Mouse (Mus musculus) telencephalon, adult 2 months (tissue): ENCODE results near the gene Dock10.
"Not testable (repeated sequence)": the region's sequence is repeated elsewhere in the genome, so short reads cannot be mapped to it uniquely, and the experiment has no call there.

Experiments
- DNase-seq: peaks from one replicate; pipeline ENCODE4 v3.0.0-alpha.2; 2011; ENCODE audit warnings: low read depth, low spot score

Dock10 gene

DNA sequence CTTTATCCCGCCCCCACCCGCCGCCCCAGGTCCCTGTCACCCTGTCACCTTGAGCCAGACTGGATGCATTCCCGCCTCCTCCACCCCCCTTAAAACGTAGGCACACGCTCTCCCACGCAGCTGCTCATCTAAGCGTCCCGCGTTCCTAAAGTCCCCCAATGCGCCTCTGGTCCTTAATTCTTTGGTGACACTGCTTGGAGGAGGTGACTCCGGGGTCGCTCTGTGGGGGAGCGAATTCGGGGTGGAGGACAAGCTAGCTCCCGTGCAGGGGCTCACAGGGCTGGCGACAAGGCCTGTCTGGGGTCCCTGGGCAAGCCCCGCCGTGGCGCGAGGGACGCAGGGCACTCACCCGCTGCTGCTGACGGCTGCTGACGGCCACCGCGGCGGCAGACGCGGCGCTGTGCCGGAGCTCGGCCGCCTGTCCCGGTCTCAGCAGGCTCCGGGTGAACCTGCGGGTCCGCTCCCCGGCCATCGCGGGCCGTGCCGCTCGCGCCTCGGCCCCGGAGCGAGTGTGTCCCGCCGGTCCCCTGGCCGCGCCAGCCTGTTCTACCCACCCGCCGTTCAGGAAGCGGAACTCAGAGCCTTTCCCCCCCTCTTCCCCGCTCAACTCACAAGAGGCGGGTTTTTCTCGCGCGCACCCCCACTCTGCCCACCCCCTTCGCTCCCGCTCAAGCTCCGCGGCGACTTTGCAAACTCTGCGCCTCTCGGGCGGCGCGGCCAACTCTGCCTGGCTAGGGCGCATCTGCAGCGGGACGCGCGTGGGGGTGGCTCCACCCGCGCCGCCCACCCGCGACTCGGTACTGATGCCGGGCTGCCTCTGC, at the start of gene Dock10:
Gene Dock10 (minus strand): TSS at position 551 of the 821 bp plus-strand sequence.
- no peak for DNase-seq

DNA sequence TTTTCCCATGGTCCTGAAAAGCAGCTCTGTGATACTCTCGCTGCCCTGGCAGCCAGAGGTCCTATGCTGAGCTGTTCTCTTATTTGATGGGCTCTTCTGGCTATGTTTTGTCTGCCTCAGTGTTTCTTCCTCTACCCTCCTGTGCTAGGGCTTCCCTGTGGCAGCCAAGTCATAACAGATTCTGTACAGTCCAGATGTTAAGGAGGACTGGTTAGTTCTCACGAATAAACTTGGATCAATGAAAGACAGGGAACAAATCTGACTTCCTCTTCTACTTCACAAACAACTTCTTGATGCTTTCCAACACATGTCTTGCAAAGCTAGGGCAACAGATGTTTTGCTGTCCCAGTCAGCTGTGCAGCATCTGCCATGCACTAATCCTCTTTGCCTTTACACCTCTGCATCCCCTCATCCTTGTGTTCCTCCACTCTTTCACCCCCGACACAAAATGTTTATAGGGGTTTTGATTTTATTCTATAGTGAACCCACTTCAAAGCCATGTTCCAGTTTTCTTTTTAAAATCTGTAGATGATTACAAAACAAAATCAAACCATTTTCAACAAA, 48.6 kb upstream of the Dock10 start:
- no peak for DNase-seq

DNA sequence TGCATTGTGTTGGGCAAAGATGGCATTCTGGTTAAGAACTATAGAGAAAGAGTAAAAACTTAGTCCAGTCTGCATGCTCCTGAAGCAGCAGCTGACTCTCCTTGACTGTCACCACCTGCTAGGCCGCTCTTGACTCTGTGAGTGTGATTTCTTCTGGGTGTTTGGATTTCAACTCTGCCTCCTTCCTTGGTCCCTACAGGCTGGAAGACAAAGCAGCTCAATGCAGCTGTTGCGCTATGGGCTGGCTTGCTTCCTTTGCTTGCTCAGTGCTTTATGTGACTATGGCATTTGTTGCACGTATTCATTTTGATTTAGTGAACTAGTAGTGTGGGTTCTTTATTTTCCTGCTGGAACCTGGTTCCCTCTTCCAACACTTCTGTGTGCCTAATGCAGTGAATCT, 43.7 kb upstream of the Dock10 start:
- DNase-seq: no peak

DNA sequence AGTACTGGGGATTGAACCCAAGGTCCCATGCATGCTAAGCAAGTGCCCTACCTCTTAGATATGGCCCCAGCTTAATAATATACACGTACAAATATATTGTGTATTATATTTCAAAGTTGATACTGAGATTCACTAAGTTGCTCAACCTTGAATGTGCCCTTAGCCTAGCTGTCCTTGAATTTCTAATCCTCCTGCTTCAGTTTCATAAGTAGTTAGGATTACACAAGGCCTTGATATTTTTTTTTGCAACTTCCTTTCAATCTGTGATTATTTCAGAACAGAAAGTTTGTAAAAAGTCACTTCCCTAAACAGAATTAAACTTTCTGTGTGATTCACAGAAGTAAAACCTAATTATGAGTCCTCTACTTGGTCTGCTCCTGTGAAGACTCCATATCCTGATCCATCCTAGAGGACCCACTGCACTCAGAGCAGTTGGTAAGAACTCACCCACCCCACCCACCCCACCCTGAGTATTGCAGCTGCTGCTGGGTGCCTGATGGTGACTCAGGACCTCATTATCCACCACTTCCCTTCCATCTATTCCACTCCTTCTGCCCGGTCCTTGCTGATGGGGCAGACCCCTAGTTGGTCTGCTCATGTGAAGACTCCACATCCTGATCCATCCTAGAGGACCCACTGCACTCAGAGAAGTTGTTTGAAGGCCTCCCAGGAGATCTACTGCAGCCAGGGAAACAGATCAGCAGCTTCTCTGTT, 26.9 kb upstream of the Dock10 start:
- no peak for DNase-seq

DNA sequence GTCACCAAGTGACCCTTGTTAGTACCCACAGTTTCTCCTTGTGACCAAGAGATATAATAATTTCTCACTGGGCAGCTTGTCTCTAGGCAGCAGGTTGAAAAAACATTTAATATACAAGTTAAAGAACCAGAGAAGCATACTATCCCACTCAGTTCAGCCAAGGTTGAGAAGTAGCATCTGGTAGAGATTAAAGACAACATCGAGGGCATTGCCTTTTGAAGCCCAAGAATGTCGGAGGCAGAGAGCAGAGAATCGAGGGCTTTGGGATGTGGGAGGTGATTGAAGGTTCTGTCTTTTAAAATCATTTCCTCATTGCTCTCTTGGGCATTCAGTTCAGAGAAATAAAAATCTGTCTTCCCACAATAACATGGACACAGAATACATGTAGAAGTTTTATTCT, 25.8 kb upstream of the Dock10 start:
- no peak for DNase-seq

DNA sequence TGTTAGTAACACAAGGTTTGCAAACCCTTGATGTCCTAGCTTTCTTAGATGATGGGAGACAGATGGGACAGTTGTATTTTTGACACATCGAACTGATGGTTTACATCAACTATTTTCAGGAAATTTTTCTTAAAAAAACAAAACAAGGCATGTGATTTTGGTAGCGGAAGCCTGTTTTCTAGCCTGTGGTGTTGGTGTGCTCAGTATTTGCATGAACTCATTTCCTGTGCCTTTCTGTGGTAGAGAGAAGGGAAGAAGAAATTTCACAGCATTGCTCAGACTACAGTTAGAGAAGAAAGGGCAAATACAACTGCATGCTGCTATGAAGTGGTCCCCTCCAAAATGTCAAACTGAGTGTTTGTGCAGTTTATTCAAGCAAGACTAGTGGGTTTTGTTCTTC, 7.2 kb upstream of the Dock10 start:
- DNase-seq: no peak

DNA sequence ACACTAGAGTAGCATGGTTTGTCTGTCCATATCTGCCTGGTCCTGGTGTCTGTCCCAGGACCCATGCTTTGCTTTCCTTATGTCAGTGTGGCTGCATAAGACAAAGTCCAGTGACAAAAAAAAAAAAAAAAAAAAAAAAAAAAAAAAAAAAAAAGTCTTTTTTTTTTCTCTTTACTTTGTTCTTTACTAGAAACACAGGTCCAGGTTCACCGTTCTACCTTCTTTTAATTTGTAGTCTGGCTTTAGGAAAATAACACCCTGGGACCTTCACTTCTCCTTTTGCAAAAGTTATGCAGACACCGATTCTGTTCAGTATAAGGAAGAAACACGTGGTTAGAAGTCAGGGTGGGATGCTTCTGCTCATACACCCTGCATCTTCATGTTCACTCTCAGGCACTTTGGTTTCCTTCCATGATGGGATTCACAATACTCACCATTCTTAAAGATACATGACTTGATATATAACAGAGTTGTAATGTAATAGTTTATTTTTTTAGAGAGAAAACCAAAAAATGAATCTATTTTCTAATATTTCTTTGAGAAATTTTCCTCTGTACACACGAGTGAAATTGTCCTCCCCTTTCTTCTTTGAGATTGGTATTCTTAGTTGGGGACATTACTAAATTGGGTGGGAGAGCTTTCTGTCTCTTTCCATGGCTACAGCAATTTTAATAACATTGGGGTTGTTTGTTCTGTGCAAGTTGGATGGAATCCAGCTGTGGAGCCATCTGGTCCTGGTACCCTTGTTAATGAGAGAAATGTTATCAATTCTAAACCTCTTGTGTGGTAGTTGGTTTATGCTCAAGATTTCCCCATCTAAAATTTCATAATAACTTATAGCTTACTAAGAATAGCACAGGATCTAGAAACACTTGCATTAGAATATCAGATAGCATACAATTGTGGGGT, 5.0 kb upstream of the Dock10 start:
- DNase-seq: no peak

DNA sequence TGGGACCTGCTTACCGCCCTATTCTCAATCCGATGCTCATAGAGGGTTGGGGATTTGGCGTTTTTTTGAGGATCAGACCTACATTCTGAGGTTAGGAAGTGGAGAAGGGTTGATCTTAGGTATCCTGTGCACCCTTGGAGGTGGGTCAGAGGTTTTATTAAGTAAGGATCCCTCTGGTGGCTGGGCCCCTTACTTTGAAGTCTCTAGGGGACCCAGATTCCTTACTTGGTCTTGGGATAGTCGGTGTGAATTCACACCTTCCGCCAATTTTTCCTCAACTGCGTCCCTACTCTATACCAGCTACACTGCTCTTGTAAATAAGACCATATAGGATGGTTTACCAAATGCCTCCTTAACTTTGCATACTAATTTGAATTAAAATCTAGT, 464 bp upstream of the Dock10 start:
- DNase-seq: no peak

DNA sequence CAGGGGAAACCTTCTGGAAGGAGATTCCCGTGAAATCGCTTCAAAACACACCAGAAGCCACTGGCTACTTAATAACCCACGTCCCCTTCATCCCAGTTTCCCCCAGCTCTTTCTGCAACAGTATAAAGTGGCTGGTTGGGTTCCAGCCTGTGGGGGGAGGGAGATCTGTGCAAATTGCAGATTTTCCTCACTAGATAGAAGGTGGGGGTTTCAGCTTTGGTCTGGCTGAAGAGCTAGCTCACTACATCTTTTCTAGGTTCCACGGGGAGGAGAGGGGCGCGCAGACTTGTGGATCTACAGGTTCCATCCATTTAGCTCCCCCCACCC, 714 bp downstream of the Dock10 start:
- no peak for DNase-seq

DNA sequence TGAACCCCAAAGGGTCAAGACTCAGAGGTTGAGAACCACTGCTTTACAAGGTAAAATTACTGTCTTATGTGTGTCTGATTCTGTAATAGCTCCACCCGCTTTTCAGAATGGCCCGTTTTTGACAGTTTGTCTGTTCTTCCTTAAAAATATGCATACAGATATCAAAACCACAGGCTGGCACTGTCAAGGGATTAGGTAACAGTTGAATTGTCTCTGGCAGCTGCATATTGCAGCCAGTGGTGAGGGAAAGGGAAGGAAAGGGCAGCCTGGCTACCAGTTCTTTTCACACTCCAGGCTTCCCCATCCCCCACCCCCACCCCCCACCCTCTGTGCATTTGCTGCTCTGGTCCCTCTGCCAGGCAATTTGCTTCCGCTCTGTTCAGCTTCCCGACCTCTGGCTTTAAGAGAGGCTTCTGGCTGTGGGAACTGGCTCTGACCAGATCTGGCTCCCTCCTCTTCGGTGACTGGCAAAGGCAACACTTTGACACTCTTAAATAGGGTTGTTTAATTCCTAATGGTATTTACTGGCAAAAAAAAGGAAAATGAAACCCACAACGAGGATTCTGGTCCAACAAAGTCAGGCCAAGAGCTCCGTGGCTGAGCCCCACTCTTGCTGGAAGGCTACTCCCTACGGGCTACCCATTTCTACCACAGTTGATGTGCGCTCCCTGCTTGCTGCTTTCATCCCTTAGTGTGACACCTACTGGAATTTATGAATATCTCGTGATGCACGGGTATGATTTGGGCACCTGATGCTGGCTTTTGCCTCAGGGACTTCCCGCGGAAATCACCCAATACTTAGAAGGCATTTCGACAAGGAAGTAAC, 1.3 kb downstream of the Dock10 start:
- no peak for DNase-seq

DNA sequence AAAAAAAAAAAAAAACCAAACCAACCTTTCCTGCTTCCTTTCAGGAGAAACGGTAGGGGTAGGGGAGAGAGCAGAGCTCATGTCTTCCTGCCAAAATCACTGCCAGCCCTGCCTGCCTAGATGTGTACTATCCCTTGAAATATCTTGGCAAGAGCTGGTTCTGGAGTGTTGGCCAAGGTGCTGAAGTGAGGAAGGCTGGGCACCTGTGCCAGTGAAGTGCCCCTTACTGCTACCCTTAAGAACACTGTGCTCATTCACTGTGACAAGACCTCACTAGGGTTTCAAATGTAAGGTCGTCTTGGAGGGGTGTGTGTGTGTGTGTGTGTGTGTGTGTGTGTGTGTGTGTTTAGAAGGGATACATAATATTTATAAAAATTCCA, 2.3 kb downstream of the Dock10 start:
- DNase-seq: no peak

DNA sequence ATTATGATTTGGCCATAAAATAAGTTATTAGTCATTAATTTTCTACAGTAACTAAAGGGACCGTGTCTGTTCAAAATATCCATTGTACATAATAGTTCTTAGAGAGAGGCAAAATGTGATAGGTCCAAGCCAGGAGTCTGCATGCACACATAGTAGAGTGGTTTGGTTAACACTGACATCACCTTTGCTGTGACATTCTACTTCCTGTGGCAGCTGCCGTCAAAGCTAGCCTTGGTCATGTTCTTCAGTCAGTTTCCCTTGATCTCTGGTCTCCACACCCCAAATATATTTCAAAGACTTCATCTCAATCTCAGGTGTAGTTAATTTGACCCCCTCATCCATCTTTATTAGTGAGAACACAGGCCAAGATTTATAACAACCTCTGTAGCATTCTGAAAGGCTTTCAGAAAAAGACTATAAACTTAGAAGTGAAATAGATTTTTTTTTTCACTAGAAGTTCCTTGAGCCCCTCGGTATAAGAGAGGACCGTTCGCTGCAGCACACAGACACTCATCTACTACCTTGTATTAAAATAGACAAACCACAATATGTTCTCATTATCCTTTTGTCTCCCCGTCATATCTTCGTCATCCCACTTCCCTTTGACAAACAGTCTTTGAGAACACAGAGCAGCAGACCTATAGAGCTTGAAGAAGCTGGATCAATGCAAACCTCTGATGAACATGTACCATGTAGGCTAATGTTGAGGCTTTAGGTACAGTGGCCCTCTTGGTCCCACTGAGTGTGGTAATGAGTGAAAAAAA, 2.8 kb downstream of the Dock10 start:
- DNase-seq: no peak

DNA sequence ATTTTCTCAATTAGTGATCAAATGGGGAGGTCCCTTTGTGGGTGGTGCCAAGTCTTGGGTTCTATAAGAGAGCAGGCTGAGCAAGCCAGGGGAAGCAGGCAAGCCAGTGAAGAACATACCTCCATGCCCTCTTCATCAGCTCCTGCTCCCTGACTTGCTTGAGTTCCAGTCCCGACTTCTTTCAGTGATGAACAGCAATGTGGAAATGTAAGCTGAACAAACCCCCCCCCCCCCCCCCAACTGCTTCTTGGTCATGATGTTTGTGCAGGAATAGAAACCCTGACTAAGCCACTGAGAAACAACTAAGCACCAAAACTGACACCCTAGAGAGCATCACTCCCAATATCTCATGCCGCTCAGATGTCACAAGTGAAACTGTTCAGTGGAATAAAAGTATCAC, 9.2 kb downstream of the Dock10 start:
- DNase-seq: not testable (repeated sequence)

DNA sequence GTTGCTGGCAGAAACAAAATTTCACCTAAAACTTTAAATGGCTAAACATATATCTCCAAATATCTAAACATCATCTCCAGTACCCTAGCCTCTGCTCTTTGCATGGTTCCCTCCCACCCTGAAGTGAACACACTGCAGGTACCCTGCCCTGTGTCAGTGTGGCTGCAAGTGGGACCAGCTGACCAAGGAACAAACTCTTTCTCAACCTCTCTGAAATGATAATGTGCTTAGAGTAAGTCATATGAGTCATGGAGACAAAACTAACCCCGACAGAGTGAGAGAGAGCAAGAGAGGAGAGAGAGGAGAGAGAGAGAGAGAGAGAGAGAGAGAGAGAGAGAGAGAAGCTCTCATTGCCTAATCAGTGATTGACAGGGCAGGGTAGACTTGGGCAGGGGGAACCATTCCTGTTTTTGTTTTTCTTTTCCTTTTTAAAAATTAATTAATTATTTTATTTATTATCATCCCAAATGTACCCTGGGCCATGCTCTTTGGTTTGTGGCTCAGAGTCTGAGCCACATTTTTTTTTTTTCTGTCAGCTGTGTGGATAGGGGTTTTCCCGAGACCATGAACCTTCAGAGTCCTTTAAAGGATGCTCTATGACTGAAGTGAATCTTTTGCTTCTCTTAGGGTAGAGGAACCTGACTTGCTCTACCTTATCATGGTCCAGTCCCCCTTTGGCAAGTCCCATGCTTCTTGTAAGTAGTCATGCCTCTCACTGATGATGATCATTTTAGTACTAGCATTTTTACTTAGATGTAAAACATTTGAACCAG, 11.4 kb downstream of the Dock10 start:
- DNase-seq: no peak

DNA sequence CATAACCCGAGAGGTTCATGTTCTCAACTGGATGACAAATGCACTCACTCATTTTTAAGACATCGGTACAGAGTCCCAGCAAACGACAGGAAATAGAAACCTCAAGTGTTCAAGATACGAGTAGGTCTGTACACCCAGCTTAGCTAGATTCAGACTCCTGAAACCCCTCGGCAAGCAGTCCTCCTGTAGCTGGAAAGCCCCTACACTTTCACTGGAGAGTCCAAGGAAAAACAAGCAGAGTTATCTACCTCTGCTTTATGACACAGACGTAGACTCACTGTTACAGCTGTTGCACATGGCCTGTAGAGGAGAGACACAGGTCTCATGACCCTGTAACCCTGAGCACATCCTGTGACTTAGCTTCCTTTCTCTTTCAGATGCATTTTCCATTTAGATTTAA, 12.1 kb downstream of the Dock10 start:
- no peak for DNase-seq

DNA sequence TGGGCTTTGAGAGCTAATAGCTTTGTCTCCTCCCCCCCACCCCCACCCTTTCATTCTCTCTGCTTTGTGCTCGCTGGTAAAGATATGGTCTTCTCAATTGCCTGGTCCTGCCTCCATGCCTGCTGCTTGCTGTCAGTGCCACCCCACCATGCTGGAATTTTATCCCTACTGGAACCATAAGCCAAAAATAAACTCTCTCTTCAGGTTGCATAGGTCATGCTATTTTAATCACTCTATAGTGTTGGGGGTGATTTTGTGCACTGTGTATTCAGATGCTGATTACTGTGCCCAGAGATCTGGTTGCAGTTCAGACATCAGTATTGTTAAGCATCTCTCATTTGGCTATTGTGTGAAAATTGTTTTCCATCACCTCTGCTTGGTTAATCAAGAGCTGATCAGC, 18.9 kb downstream of the Dock10 start:
- no peak for DNase-seq

DNA sequence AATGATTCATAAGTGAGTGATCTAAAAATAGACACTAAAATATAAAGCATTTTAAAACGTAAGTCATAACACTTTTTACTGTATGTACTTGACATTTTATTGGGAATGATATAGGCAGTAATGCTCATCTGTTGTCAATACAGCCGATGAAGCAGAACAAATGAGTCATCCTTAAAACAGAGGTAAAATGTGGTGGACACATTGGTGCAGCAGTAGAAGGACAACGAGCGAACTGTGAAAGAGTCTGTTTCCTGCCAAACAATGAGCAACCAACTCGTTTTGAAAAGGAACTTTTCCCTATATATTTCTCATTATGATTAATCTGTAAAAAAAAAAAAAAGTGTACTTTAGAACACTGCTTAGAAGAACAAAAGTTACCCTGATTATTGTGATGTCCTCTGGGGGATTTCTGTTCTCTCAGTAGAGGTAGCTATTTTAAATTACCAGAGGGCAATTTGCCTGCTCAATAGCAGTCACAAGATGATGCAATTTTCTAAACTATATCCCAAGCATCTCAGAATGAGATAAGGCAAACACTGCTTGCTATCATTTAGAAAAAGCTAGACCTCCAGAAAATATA, 20.4 kb downstream of the Dock10 start:
- no peak for DNase-seq

DNA sequence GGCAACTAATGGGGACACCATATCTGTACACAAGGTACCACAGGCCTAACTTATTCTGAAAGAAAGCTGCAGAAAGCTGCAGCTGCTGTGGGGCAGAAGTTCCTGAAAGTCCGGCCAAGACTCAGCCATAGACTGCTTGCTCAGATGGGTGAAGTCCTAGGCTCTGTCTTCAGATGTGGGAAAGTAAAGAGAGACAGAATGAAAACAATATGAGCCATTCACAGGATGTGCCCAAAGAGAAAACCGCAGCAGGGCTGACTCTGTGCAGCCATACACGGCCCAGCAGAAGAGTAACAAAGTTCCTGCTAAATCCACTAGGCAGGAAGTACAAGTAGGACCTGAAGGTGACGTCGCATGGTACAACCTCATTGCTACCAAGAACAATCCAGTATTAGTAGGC, 27.7 kb downstream of the Dock10 start:
- DNase-seq: no peak

DNA sequence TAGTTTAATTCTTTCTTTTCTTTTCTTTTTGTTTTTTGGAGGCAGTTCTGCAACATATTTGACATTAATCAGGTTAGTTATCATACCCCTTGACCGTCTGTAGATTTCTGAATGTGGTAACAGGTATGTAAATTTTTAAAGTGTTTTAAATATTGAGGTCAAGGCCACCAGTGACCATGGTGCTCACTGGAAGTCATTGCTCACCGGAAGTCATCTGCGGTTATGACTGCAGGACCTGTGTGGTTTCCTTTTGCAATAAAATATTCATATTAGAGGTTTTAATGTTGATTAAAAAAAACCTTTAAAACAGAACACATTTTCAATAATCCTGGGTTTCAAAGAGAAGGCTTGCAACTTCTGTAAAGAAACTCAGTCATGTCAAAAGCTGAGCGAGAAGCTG, 28.2 kb downstream of the Dock10 start:
- no peak for DNase-seq
